Mouse (Mus musculus) C2C12 (cell line): ENCODE measurements around the gene Bzw1. TPM values are rescaled to one million over a fixed set of nuclear protein-coding genes. Genes with fewer than 3 reads are reported as not detected.

ENCODE experiments used
- H3K27me3 ChIP-seq: one replicate; pipeline ENCODE4 v1.6.1; 2011; ENCODE audit not compliant: control insufficient read depth, insufficient read depth, insufficient read length
- H3K36me3 ChIP-seq: one replicate; pipeline ENCODE4 v1.6.1; 2011; ENCODE audit not compliant: control insufficient read depth, insufficient read depth
- H3K4me3 ChIP-seq: one replicate; pipeline ENCODE4 v1.5.1; 2011; ENCODE audit warnings: mild to moderate bottlenecking, control low read depth; ENCODE audit not compliant: poor library complexity, insufficient read depth, severe bottlenecking
- H3K79me2 ChIP-seq: one replicate; pipeline ENCODE4 v1.6.1; 2011; ENCODE audit not compliant: control insufficient read depth, insufficient read depth
- H3K79me3 ChIP-seq: one replicate; pipeline ENCODE4 v1.6.1; 2011; ENCODE audit warnings: low read depth, control low read depth
- H3ac ChIP-seq: one replicate; pipeline ENCODE3; 2011; ENCODE audit warnings: low read depth; ENCODE audit not compliant: control insufficient read depth, insufficient read length
- CEBPB ChIP-seq: IDR thresholded peaks from one replicate; pipeline ENCODE4 v1.6.1; 2011; ENCODE audit warnings: low read depth, mild to moderate bottlenecking, control low read depth, moderate library complexity
- CTCF ChIP-seq: IDR thresholded peaks from one replicate; pipeline ENCODE4 v1.5.1; 2011; ENCODE audit not compliant: control insufficient read depth, insufficient read depth, insufficient read length
- FOSL1 ChIP-seq: IDR thresholded peaks from one replicate; pipeline ENCODE4 v1.8.0; 2011; ENCODE audit warnings: mild to moderate bottlenecking, low read length; ENCODE audit not compliant: poor library complexity, insufficient read depth, severe bottlenecking
- MAX ChIP-seq: IDR thresholded peaks from one replicate; pipeline ENCODE4 v1.6.1; 2011; ENCODE audit warnings: mild to moderate bottlenecking, control low read depth
- MYOD1 ChIP-seq: IDR thresholded peaks from one replicate; pipeline ENCODE4 v1.6.1; 2011; ENCODE audit warnings: low read depth; ENCODE audit not compliant: control insufficient read depth, insufficient read length
- MYOG ChIP-seq: IDR thresholded peaks from one replicate; pipeline ENCODE4 v1.6.1; 2011; ENCODE audit not compliant: control insufficient read depth, insufficient read length; ENCODE audit errors: extremely low read depth
- USF1 ChIP-seq: IDR thresholded peaks from one replicate; pipeline ENCODE4 v1.6.1; 2011; ENCODE audit warnings: low read depth, mild to moderate bottlenecking, control low read depth, moderate library complexity
- polyA plus RNA-seq: library from polyadenylated mRNA; unstranded; fragments of >200 nt; fragmentation: generic; extraction: Trizol; gene quantifications from one replicate; pipeline ENCODE4 v1.2.1, GENCODE M21; 2012; ENCODE audit warnings: missing spikeins

The Bzw1 gene
- polyA plus RNA-seq, 1 experiment: 79.2 TPM

- TF ChIP-seq MYOD1: no peak
- TF ChIP-seq FOSL1: no peak
- no peak for TF ChIP-seq MYOG
- no peak for TF ChIP-seq USF1
- TF ChIP-seq CTCF: no peak
- no peak for TF ChIP-seq MAX
- TF ChIP-seq CEBPB: no peak
- peak within 1 kb of the TSS; percentile 99 for H3ac ChIP-seq
- no peaks in the 10 kb centered on the region for H3K27me3 ChIP-seq
- H3K36me3 ChIP-seq: peaks cover 38% of the 10 kb centered on the region
- peaks cover 50% of the 10 kb centered on the region for H3K79me3 ChIP-seq
- H3K79me2 ChIP-seq: peaks cover 53% of the 10 kb centered on the region
- H3K4me3 ChIP-seq: peak within 1 kb of the TSS; percentile 99
Observed at GRCm38 (mm10) chr1:58423371-58424248, 30.9 kb downstream of the Bzw1 start, which contains the start of gene Clk1. Gene Clk1, minus strand, starts transcription at chr1:58424066.

DNA sequence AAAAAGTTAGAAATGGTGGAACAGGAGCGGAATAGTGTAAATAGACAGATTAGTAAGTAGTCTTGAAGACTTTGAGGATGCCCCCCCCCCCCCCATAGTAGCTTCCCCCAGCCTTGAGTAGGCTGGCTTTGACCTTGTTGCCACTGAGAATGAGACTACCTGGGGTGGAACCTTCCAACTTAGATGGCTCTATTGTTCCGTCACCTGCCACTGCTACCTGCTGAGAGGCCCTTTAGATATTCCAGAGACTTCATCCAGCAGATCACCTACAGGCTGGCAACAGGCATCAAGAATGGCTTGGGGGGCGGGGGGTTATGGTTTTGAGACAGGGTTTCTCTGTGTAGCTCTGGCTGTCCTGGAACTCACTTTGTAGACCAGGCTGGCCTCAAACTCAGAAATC lies 31.9 kb downstream of the Bzw1 start:
- H3ac ChIP-seq: no peak overlapping the region
- peaks cover 41% of the 10 kb centered on the region for H3K79me3 ChIP-seq
- no peak overlapping the region for H3K4me3 ChIP-seq
- peaks cover 29% of the 10 kb centered on the region for H3K36me3 ChIP-seq
- H3K79me2 ChIP-seq: peaks cover 44% of the 10 kb centered on the region
- no peaks in the 10 kb centered on the region for H3K27me3 ChIP-seq
- no peak for TF ChIP-seq FOSL1
- TF ChIP-seq MYOD1: no peak
- no peak for TF ChIP-seq CEBPB
- no peak for TF ChIP-seq CTCF
- no peak for TF ChIP-seq MAX
- no peak for TF ChIP-seq USF1
- TF ChIP-seq MYOG: no peak

DNA sequence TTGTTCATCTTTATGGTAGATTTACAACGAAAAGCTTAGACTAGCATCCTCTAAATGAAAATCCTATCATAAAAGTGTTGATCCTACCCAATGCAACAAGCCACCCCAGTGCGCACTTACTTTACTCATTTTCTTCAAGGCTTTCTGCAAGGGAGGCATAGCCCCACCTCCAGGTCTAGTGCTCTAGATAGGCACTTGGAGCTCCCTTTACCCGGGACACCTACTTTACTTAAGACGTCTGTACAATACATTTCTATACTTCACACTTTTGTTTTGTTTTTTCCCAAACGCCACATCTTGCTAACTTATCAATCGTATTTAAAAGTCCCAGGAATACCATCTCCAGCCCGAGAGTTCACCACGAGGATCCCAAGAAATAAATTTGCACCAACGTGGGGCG lies 52.0 kb downstream of the Bzw1 start:
- H3K27me3 ChIP-seq: no peaks in the 10 kb centered on the region
- peaks cover 61% of the 10 kb centered on the region for H3K79me2 ChIP-seq
- H3K36me3 ChIP-seq: peaks cover 48% of the 10 kb centered on the region
- H3K79me3 ChIP-seq: peaks cover 44% of the 10 kb centered on the region
- TF ChIP-seq CEBPB (no peak), CTCF (no peak), MAX (no peak), FOSL1 (no peak), MYOD1 (no peak), USF1 (no peak)
- H3K4me3 ChIP-seq: peak overlapping the region; percentile 65
- peak overlapping the region; percentile 88 for H3ac ChIP-seq

GRCm38 (mm10) chr1:58445143-58445722 lies 52.5 kb downstream of the Bzw1 start, which contains the start of the genes Nif3l1 and Ppil3:
Gene Nif3l1, plus strand, starts transcription at chr1:58445151.
Gene Ppil3, minus strand, starts transcription at chr1:58445486.
- Histone ChIP-seq H3K79me2 (peaks cover 66% of the 10 kb centered on the region), H3K36me3 (peaks cover 44% of the 10 kb centered on the region), H3K4me3 (peak within 1 kb of the TSS; percentile 65), H3K79me3 (peaks cover 46% of the 10 kb centered on the region), H3ac (peak within 1 kb of the TSS; percentile 88), H3K27me3 (no peaks in the 10 kb centered on the region)
- TF ChIP-seq CTCF (no peak), CEBPB (no peak), USF1 (no peak), MAX (peak; percentile 73), FOSL1 (no peak), MYOG (no peak)

DNA sequence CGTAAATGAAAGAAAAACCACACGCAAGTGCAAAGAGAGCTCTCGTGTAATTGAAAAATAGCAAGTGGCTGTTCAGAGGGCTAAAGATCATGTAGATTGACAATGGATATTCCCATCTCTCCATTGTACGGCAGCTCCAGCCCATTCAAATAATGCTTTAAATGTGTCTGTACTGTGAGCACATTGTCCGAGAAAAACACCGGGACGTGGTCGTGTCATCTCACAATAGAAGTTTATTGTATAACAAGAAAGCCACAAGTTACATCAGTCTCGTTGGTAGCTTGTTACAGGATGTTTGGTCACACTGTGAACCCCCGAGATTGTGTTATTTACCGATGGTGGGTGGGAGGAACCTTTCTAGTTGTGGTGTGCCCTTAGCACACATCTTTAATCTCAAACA lies 53.2 kb downstream of the Bzw1 start:
- H3ac ChIP-seq: peak overlapping the region; percentile 88
- peaks cover 46% of the 10 kb centered on the region for H3K79me3 ChIP-seq
- H3K36me3 ChIP-seq: peaks cover 42% of the 10 kb centered on the region
- H3K4me3 ChIP-seq: peak overlapping the region; percentile 65
- no peaks in the 10 kb centered on the region for H3K27me3 ChIP-seq
- peaks cover 68% of the 10 kb centered on the region for H3K79me2 ChIP-seq
- no peak for TF ChIP-seq MYOD1
- TF ChIP-seq FOSL1: no peak
- no peak for TF ChIP-seq MAX
- no peak for TF ChIP-seq USF1
- no peak for TF ChIP-seq CTCF
- TF ChIP-seq MYOG: no peak
- no peak for TF ChIP-seq CEBPB
